Mouse (Mus musculus): ENCODE measurements around the gene Nrip1.

DNA sequence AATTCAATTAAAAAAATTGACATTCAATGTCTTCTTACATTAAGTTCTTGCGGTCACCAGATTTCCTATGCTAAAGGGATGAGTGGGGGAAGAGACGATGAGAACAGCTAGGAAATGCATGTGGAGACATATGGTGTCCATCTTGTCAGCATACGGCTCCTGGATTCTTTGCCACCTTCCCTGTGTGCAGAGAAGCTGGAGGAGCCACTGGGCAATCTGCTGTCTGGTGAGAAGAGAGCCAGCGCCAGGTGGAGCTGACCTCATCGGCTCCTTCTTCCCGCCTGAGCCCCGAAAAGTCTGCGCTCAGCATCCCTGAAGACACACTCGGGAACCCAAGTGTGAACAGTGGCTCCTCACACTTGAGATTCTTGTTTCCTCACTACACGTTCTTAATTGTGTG is 121.8 kb downstream of the Nrip1 start:
- TF ChIP-seq CTCF (IDR thresholded peaks at IDR 0.05), result no peak
- no peak for TF ChIP-seq POLR2A (IDR thresholded peaks at IDR 0.05; ENCODE audit: insufficient read depth, low read depth, low read length)
- no peak for TF ChIP-seq EP300 (IDR thresholded peaks at IDR 0.05; ENCODE audit: insufficient read depth, low read depth, low read length)

Measured in heart, adult 2 months (tissue).